Mouse (Mus musculus): ENCODE results near the gene Olfr906. TPM values are rescaled to one million over a fixed set of nuclear protein-coding genes. Genes with fewer than 3 reads are reported as not detected.

The Olfr906 gene
- polyA plus RNA-seq, 1 experiment from 2014 or later = not detected

Other genes with a start within 250 kb of the Olfr906 start
- not detected in 2 replicates for gene Olfr143, start 234.3 kb upstream of the Olfr906 start, polyA plus RNA-seq (2014; fragmentation: Nextera tagmentation; extraction: Ambion mirVana)
- gene Olfr895, start 219.2 kb upstream of the Olfr906 start, polyA plus RNA-seq (2014; fragmentation: Nextera tagmentation; extraction: Ambion mirVana) = not detected in 2 replicates
- gene Olfr896-ps1, start 196.0 kb upstream of the Olfr906 start, polyA plus RNA-seq (2014; fragmentation: Nextera tagmentation; extraction: Ambion mirVana) = not detected in 2 replicates
- gene Olfr25, start 158.0 kb upstream of the Olfr906 start, polyA plus RNA-seq (2014; fragmentation: Nextera tagmentation; extraction: Ambion mirVana) = not detected in 2 replicates
- gene Olfr898, start 138.7 kb upstream of the Olfr906 start, polyA plus RNA-seq (2014; fragmentation: Nextera tagmentation; extraction: Ambion mirVana) = not detected in 2 replicates
- not detected in 2 replicates for gene Olfr250, start 120.2 kb upstream of the Olfr906 start, polyA plus RNA-seq (2014; fragmentation: Nextera tagmentation; extraction: Ambion mirVana)
- gene Olfr251, start 110.0 kb upstream of the Olfr906 start, polyA plus RNA-seq (2014; fragmentation: Nextera tagmentation; extraction: Ambion mirVana) = not detected in 2 replicates
- gene Olfr147, start 85.4 kb upstream of the Olfr906 start, polyA plus RNA-seq (2014; fragmentation: Nextera tagmentation; extraction: Ambion mirVana) = not detected in 2 replicates
- not detected in 2 replicates for gene Olfr901, start 57.6 kb upstream of the Olfr906 start, polyA plus RNA-seq (2014; fragmentation: Nextera tagmentation; extraction: Ambion mirVana)
- gene Olfr902, start 39.4 kb upstream of the Olfr906 start, polyA plus RNA-seq (2014; fragmentation: Nextera tagmentation; extraction: Ambion mirVana) = not detected in 2 replicates
- gene Olfr904, start 23.9 kb upstream of the Olfr906 start, polyA plus RNA-seq (2014; fragmentation: Nextera tagmentation; extraction: Ambion mirVana) = not detected in 2 replicates
- not detected in 2 replicates for gene Olfr905, start 16.0 kb upstream of the Olfr906 start, polyA plus RNA-seq (2014; fragmentation: Nextera tagmentation; extraction: Ambion mirVana)
- gene Olfr907, start 8.7 kb downstream of the Olfr906 start, polyA plus RNA-seq (2014; fragmentation: Nextera tagmentation; extraction: Ambion mirVana) = not detected in 2 replicates
- gene Olfr911-ps1, start 34.5 kb downstream of the Olfr906 start, polyA plus RNA-seq (2014; fragmentation: Nextera tagmentation; extraction: Ambion mirVana) = not detected in 2 replicates
- not detected in 2 replicates for gene Olfr910, start 50.8 kb downstream of the Olfr906 start, polyA plus RNA-seq (2014; fragmentation: Nextera tagmentation; extraction: Ambion mirVana)
- gene Olfr912, start 93.1 kb downstream of the Olfr906 start, polyA plus RNA-seq (2014; fragmentation: Nextera tagmentation; extraction: Ambion mirVana) = not detected in 2 replicates
- not detected in 2 replicates for gene Olfr913, start 105.7 kb downstream of the Olfr906 start, polyA plus RNA-seq (2014; fragmentation: Nextera tagmentation; extraction: Ambion mirVana)
- not detected in 2 replicates for gene Olfr914, start 118.0 kb downstream of the Olfr906 start, polyA plus RNA-seq (2014; fragmentation: Nextera tagmentation; extraction: Ambion mirVana)
- gene Olfr916, start 172.8 kb downstream of the Olfr906 start, polyA plus RNA-seq (2014; fragmentation: Nextera tagmentation; extraction: Ambion mirVana) = not detected in 2 replicates
- not detected in 2 replicates for gene Olfr917, start 178.8 kb downstream of the Olfr906 start, polyA plus RNA-seq (2014; fragmentation: Nextera tagmentation; extraction: Ambion mirVana)
- gene Olfr918, start 187.5 kb downstream of the Olfr906 start, polyA plus RNA-seq (2014; fragmentation: Nextera tagmentation; extraction: Ambion mirVana) = not detected in 2 replicates
- not detected in 2 replicates for gene Olfr919, start 216.6 kb downstream of the Olfr906 start, polyA plus RNA-seq (2014; fragmentation: Nextera tagmentation; extraction: Ambion mirVana)
- gene Vwa5a, start 231.2 kb downstream of the Olfr906 start, polyA plus RNA-seq (2014; fragmentation: Nextera tagmentation; extraction: Ambion mirVana) = 11.5 and 19.9 TPM in 2 replicates

All from kidney, embryonic 14.5 days (tissue).